Mouse (Mus musculus) CH12.LX (cell line): ENCODE results near the gene Pfkfb2. TPM values are rescaled to one million over a fixed set of nuclear protein-coding genes. Genes with fewer than 3 reads are reported as not detected.

ENCODE experiments used
- DNase-seq: peaks from one replicate; pipeline ENCODE4 v3.0.0-alpha.2; 2013; ENCODE audit errors: extremely low read depth
- H3K27ac ChIP-seq: 2 replicates; pipeline ENCODE4 v1.5.1; 2012; ENCODE audit warnings: low read depth, mild to moderate bottlenecking, control low read depth, moderate library complexity; ENCODE audit not compliant: insufficient read depth
- H3K27me3 ChIP-seq: replicated peaks from 2 replicates; pipeline ENCODE3; 2012; ENCODE audit warnings: inconsistent platforms
- H3K36me3 ChIP-seq, 2 experiments: replicated peaks in 1 of 2; 2 replicates each; pipeline versions ENCODE3 to v1.6.1; 2012; ENCODE audit warnings: inconsistent platforms in 1 of 2, low read length in 1 of 2, mild to moderate bottlenecking in 1 of 2, mixed read lengths in 1 of 2, moderate library complexity in 1 of 2; ENCODE audit not compliant: control insufficient read depth in 1 of 2, insufficient read depth in 1 of 2
- H3K4me1 ChIP-seq, 2 experiments: 2 replicates each; pipeline ENCODE4 v1.6.1; 2012; ENCODE audit warnings: inconsistent platforms in 1 of 2, moderate library complexity in 1 of 2; ENCODE audit not compliant: insufficient read depth in 2 of 2, control insufficient read depth in 1 of 2
- H3K4me2 ChIP-seq: 2 replicates; pipeline ENCODE4 v1.6.1; 2012; ENCODE audit warnings: low read depth, mild to moderate bottlenecking, control low read depth; ENCODE audit not compliant: poor library complexity, insufficient read depth, severe bottlenecking
- H3K4me3 ChIP-seq, 3 experiments: fragments of 150-350 bp in 1 of 3; sonication (generic) in 1 of 3; replicated peaks in 1 of 3; 2 replicates each; pipeline versions ENCODE3 to v1.5.1; 2011 to 2012; ENCODE audit warnings: low read depth in 2 of 3, low read length in 2 of 3, mild to moderate bottlenecking in 2 of 3, moderate library complexity in 2 of 3, control low read depth in 1 of 3, improper control_type of control experiment in 1 of 3, inconsistent platforms in 1 of 3, mixed read lengths in 1 of 3; ENCODE audit not compliant: poor library complexity in 1 of 3
- H3K79me2 ChIP-seq: replicated peaks from 2 replicates; pipeline ENCODE4 v1.6.1; 2012; ENCODE audit warnings: mild to moderate bottlenecking, moderate library complexity; ENCODE audit not compliant: control insufficient read depth, poor library complexity, insufficient read depth, severe bottlenecking; ENCODE audit errors: extremely low read depth
- H3K9ac ChIP-seq: 2 replicates; pipeline ENCODE4 v1.6.1; 2012; ENCODE audit warnings: low read depth, mild to moderate bottlenecking, control low read depth, moderate library complexity; ENCODE audit not compliant: insufficient read depth
- H3K9me3 ChIP-seq: replicated peaks from 2 replicates; pipeline ENCODE3; 2012; ENCODE audit warnings: low read length, inconsistent platforms, mixed read lengths
- BHLHE40 ChIP-seq: IDR thresholded peaks from 2 replicates; pipeline ENCODE4 v1.6.1; 2011; ENCODE audit warnings: mild to moderate bottlenecking, low read depth, low read length, improper control_type of control experiment
- CHD1 ChIP-seq: IDR thresholded peaks from 2 replicates; pipeline ENCODE4 v1.6.1; 2012; ENCODE audit warnings: low read depth, low read length, improper control_type of control experiment, inconsistent platforms
- HCFC1 ChIP-seq: IDR thresholded peaks from 2 replicates; pipeline ENCODE4 v1.6.1; 2012; ENCODE audit warnings: low read depth, mild to moderate bottlenecking, inconsistent platforms, low read length, improper control_type of control experiment
- IRF4 ChIP-seq: IDR thresholded peaks from 2 replicates; pipeline ENCODE4 v1.6.1; 2014; ENCODE audit warnings: low read depth, mild to moderate bottlenecking, inconsistent platforms, low read length, improper control_type of control experiment
- JUND ChIP-seq: conservative IDR thresholded peaks from 2 replicates; pipeline ENCODE4 v1.6.1; 2011; ENCODE audit warnings: low read depth, low read length, improper control_type of control experiment
- KAT2A ChIP-seq: IDR thresholded peaks from 2 replicates; pipeline ENCODE4 v1.6.1; 2012; ENCODE audit warnings: low read length, improper control_type of control experiment, inconsistent platforms; ENCODE audit not compliant: insufficient replicate concordance
- MAZ ChIP-seq: IDR thresholded peaks from 2 replicates; pipeline ENCODE4 v1.6.1; 2012; ENCODE audit warnings: low read depth, mild to moderate bottlenecking, inconsistent platforms, low read length, improper control_type of control experiment, moderate library complexity
- MEF2A ChIP-seq: IDR thresholded peaks from 2 replicates; pipeline ENCODE4 v1.6.1; 2014; ENCODE audit warnings: low read depth, mild to moderate bottlenecking, inconsistent platforms, low read length, improper control_type of control experiment, borderline replicate concordance
- MXI1 ChIP-seq: IDR thresholded peaks from 2 replicates; pipeline ENCODE4 v1.6.1; 2011; ENCODE audit warnings: mild to moderate bottlenecking, low read depth, low read length, improper control_type of control experiment
- NELFE ChIP-seq: IDR thresholded peaks from 2 replicates; pipeline ENCODE4 v1.6.1; 2011; ENCODE audit warnings: low read depth, low read length, improper control_type of control experiment
- POLR2AphosphoS2 ChIP-seq: IDR thresholded peaks from 2 replicates; pipeline ENCODE4 v1.6.1; 2011; ENCODE audit warnings: low read depth, low read length, improper control_type of control experiment
- TBP ChIP-seq: conservative IDR thresholded peaks from 2 replicates; pipeline ENCODE4 v1.6.1; 2011; ENCODE audit warnings: low read depth, low read length, improper control_type of control experiment
- UBTF ChIP-seq: IDR thresholded peaks from 2 replicates; pipeline ENCODE4 v1.6.1; 2012; ENCODE audit warnings: low read depth, mild to moderate bottlenecking, inconsistent platforms, low read length, improper control_type of control experiment, moderate library complexity
- ZC3H11A ChIP-seq: IDR thresholded peaks from 2 replicates; pipeline ENCODE4 v1.6.1; 2012; ENCODE audit warnings: low read depth, mild to moderate bottlenecking, inconsistent platforms, low read length, improper control_type of control experiment
- ZKSCAN1 ChIP-seq: IDR thresholded peaks from 2 replicates; pipeline ENCODE4 v1.6.1; 2012; ENCODE audit warnings: low read depth, inconsistent platforms, low read length, improper control_type of control experiment, borderline replicate concordance
- dilution Hi-C: fragments of 300-500 bp; cut with MboI; formaldehyde crosslinking; loops from 2 replicates; pipeline ENCODE4 v1.14.3; 2020; ENCODE audit warnings: low sequenced_read_pairs; ENCODE audit not compliant: extremely low pct_unique_long_range_greater_than_20kb, extremely low pct_ligation_motif_present
- in situ Hi-C: fragments of 300-500 bp; cut with MboI; formaldehyde crosslinking; loops from 3 replicates; pipeline ENCODE4 v1.14.3; 2019; ENCODE audit warnings: low sequenced_read_pairs, low pct_ligation_motif_present, low pct_unique_long_range_greater_than_20kb, mixed read lengths
- polyA plus RNA-seq: library from polyadenylated mRNA; unstranded; fragments of >175 nt; gene quantifications from 2 replicates; pipeline ENCODE4 v1.2.1, GENCODE M21; 2012; ENCODE audit warnings: low read depth; ENCODE audit not compliant: insufficient read length
- total RNA-seq, 2 experiments: library from RNA; depleted of rRNA; stranded (reverse); fragments of 300-350 nt in 1 of 2; fragments of >200 nt in 1 of 2; gene quantifications; 2 replicates each; pipeline ENCODE4 v1.2.3; 2012 to 2014

Gene Pfkfb2
- total and polyA plus RNA-seq, 3 experiments: 3.7 to 7.1 (median 4.3) TPM

- no peak overlapping the region for H3K4me3 ChIP-seq
- no peak overlapping the region for H3K9ac ChIP-seq
- no peaks in the 10 kb centered on the region for H3K4me1 ChIP-seq
- H3K27me3 ChIP-seq: no peaks in the 10 kb centered on the region
- dilution Hi-C loops: no loop called here
- H3K36me3 ChIP-seq: no peaks in the 10 kb centered on the region
- H3K4me2 ChIP-seq: no peak overlapping the region
- no peak for DNase-seq
- H3K9me3 ChIP-seq: no peaks in the 10 kb centered on the region
- in situ Hi-C loops: no loop called here
- H3K27ac ChIP-seq: no peak overlapping the region
- TF ChIP-seq KAT2A (no peak), POLR2AphosphoS2 (no peak), TBP (no peak), MEF2A (no peak), IRF4 (no peak)
- H3K79me2 ChIP-seq: no peaks in the 10 kb centered on the region
These were observed 85.0 kb downstream of the Pfkfb2 start for GRCm38 (mm10) chr1:130644103-130644502.

GRCm38 (mm10) chr1:130640967-130641366 lies 88.1 kb downstream of the Pfkfb2 start:
- dilution Hi-C loops: no loop called here

More at GRCm38 (mm10) chr1:130640967-130641366, 88.1 kb downstream of the Pfkfb2 start:
- H3K9ac ChIP-seq: no peak overlapping the region
- no peaks in the 10 kb centered on the region for H3K9me3 ChIP-seq
- H3K27ac ChIP-seq: no peak overlapping the region
- TF ChIP-seq MEF2A: no peak
- TF ChIP-seq KAT2A: no peak
- no peak for TF ChIP-seq MXI1
- no peak for TF ChIP-seq ZKSCAN1
- TF ChIP-seq BHLHE40: no peak
- TF ChIP-seq MAZ: no peak
- TF ChIP-seq UBTF: no peak
- TF ChIP-seq JUND: no peak
- TF ChIP-seq CHD1: no peak
- TF ChIP-seq HCFC1: no peak
- no peak for TF ChIP-seq NELFE
- TF ChIP-seq ZC3H11A: no peak
- TF ChIP-seq, all 38 proteins: peak for 0
- in situ Hi-C loops: no loop called here
- Histone ChIP-seq H3K4me2 (no peak overlapping the region), H3K27me3 (no peaks in the 10 kb centered on the region), H3K4me3 (no peak overlapping the region), H3K79me2 (no peaks in the 10 kb centered on the region), H3K4me1 (0 out of 4 replicates have a peak, but pooled peaks cover 0 to 3% of the 10 kb centered on the region in 2 experiments), H3K36me3 (no peaks in the 10 kb centered on the region)
- no peak for DNase-seq

Other genes with a start within 250 kb of the Pfkfb2 start
- gene Zp3r, start 99.6 kb downstream of the Pfkfb2 start, total RNA-seq (2012; rRNA removed): not detected in 2 replicates
- gene Zp3r, start 99.6 kb downstream of the Pfkfb2 start, total RNA-seq (2014; rRNA removed): not detected in 2 replicates
- gene Zp3r, start 99.6 kb downstream of the Pfkfb2 start, polyA plus RNA-seq: not detected in 2 replicates
- gene C4bp, start 67.6 kb downstream of the Pfkfb2 start, total RNA-seq (2012; rRNA removed): not detected in 2 replicates
- 0.26 TPM in 1 of 2 replicates, not detected in the other for gene C4bp, start 67.6 kb downstream of the Pfkfb2 start, total RNA-seq (2014; rRNA removed)
- not detected in 2 replicates for gene C4bp, start 67.6 kb downstream of the Pfkfb2 start, polyA plus RNA-seq
- gene Gm29427, start 13.5 kb downstream of the Pfkfb2 start, total RNA-seq (2012; rRNA removed): not detected in 2 replicates
- not detected in 2 replicates for gene Gm29427, start 13.5 kb downstream of the Pfkfb2 start, total RNA-seq (2014; rRNA removed)
- gene Gm29427, start 13.5 kb downstream of the Pfkfb2 start, polyA plus RNA-seq: not detected in 2 replicates
- gene Yod1, start 11.9 kb downstream of the Pfkfb2 start, total RNA-seq (2012; rRNA removed): 3.6 and 4.7 TPM in 2 replicates
- gene Yod1, start 11.9 kb downstream of the Pfkfb2 start, total RNA-seq (2014; rRNA removed): 5.4 and 6.5 TPM in 2 replicates
- gene Yod1, start 11.9 kb downstream of the Pfkfb2 start, polyA plus RNA-seq: 4.5 and 5.2 TPM in 2 replicates
- 0.08 and 0.25 TPM in 2 replicates for gene AA986860, start 2.7 kb upstream of the Pfkfb2 start, total RNA-seq (2012; rRNA removed)
- gene AA986860, start 2.7 kb upstream of the Pfkfb2 start, total RNA-seq (2014; rRNA removed): 0.28 and 0.34 TPM in 2 replicates
- gene AA986860, start 2.7 kb upstream of the Pfkfb2 start, polyA plus RNA-seq: 0.34 and 0.61 TPM in 2 replicates
- gene Fcamr, start 71.6 kb upstream of the Pfkfb2 start, total RNA-seq (2012; rRNA removed): 0.08 and 0.17 TPM in 2 replicates
- not detected in 2 replicates for gene Fcamr, start 71.6 kb upstream of the Pfkfb2 start, total RNA-seq (2014; rRNA removed)
- gene Fcamr, start 71.6 kb upstream of the Pfkfb2 start, polyA plus RNA-seq: 0.74 and 1.7 TPM in 2 replicates
- 0.04 TPM in 1 of 2 replicates, not detected in the other for gene Pigr, start 97.4 kb upstream of the Pfkfb2 start, total RNA-seq (2012; rRNA removed)
- gene Pigr, start 97.4 kb upstream of the Pfkfb2 start, total RNA-seq (2014; rRNA removed): not detected in 2 replicates
- 0.19 and 0.21 TPM in 2 replicates for gene Pigr, start 97.4 kb upstream of the Pfkfb2 start, polyA plus RNA-seq
- 0.21 and 0.46 TPM in 2 replicates for gene Fcmr, start 136.4 kb upstream of the Pfkfb2 start, total RNA-seq (2012; rRNA removed)
- 0.39 and 0.56 TPM in 2 replicates for gene Fcmr, start 136.4 kb upstream of the Pfkfb2 start, total RNA-seq (2014; rRNA removed)
- gene Fcmr, start 136.4 kb upstream of the Pfkfb2 start, polyA plus RNA-seq: 0.76 and 0.96 TPM in 2 replicates
- not detected in 2 replicates for gene Il24, start 158.2 kb upstream of the Pfkfb2 start, total RNA-seq (2012; rRNA removed)
- not detected in 2 replicates for gene Il24, start 158.2 kb upstream of the Pfkfb2 start, total RNA-seq (2014; rRNA removed)
- not detected in 2 replicates for gene Il24, start 158.2 kb upstream of the Pfkfb2 start, polyA plus RNA-seq
- not detected in 2 replicates for gene Il20, start 182.2 kb upstream of the Pfkfb2 start, total RNA-seq (2012; rRNA removed)
- gene Il20, start 182.2 kb upstream of the Pfkfb2 start, total RNA-seq (2014; rRNA removed): not detected in 2 replicates
- gene Il20, start 182.2 kb upstream of the Pfkfb2 start, polyA plus RNA-seq: not detected in 2 replicates
- gene Il19, start 210.9 kb upstream of the Pfkfb2 start, total RNA-seq (2012; rRNA removed): 0.21 TPM in 1 of 2 replicates, not detected in the other
- gene Il19, start 210.9 kb upstream of the Pfkfb2 start, total RNA-seq (2014; rRNA removed): 0.38 and 0.39 TPM in 2 replicates
- not detected in 2 replicates for gene Il19, start 210.9 kb upstream of the Pfkfb2 start, polyA plus RNA-seq